Mouse (Mus musculus): ENCODE data around the gene Fggy.

GRCm38 (mm10) chr4:95667595-95667994 is 110.3 kb downstream of the Fggy start:
- TF ChIP-seq CTCF (IDR thresholded peaks at IDR 0.05; ENCODE audit: low read depth, low read length) (no peak), POLR2A (IDR thresholded peaks at IDR 0.05; ENCODE audit: borderline replicate concordance, low read depth, low read length) (no peak)
